Mouse (Mus musculus) CH12.LX (cell line): ENCODE data around the gene Aff3. TPM values are rescaled to one million over a fixed set of nuclear protein-coding genes. Genes with fewer than 3 reads are reported as not detected.

Experiments used
- DNase-seq: peaks from one replicate; pipeline ENCODE4 v3.0.0-alpha.2; 2013; ENCODE audit errors: extremely low read depth
- H3K27ac ChIP-seq: 2 replicates; pipeline ENCODE4 v1.5.1; 2012; ENCODE audit warnings: low read depth, mild to moderate bottlenecking, control low read depth, moderate library complexity; ENCODE audit not compliant: insufficient read depth
- H3K27me3 ChIP-seq: replicated peaks from 2 replicates; pipeline ENCODE3; 2012; ENCODE audit warnings: inconsistent platforms
- H3K36me3 ChIP-seq, 2 experiments: replicated peaks in 1 of 2; 2 replicates each; pipeline versions ENCODE3 to v1.6.1; 2012; ENCODE audit warnings: inconsistent platforms in 1 of 2, low read length in 1 of 2, mild to moderate bottlenecking in 1 of 2, mixed read lengths in 1 of 2, moderate library complexity in 1 of 2; ENCODE audit not compliant: control insufficient read depth in 1 of 2, insufficient read depth in 1 of 2
- H3K4me1 ChIP-seq, 2 experiments: 2 replicates each; pipeline ENCODE4 v1.6.1; 2012; ENCODE audit warnings: inconsistent platforms in 1 of 2, moderate library complexity in 1 of 2; ENCODE audit not compliant: insufficient read depth in 2 of 2, control insufficient read depth in 1 of 2
- H3K4me2 ChIP-seq: 2 replicates; pipeline ENCODE4 v1.6.1; 2012; ENCODE audit warnings: low read depth, mild to moderate bottlenecking, control low read depth; ENCODE audit not compliant: poor library complexity, insufficient read depth, severe bottlenecking
- H3K4me3 ChIP-seq, 3 experiments: fragments of 150-350 bp in 1 of 3; sonication (generic) in 1 of 3; replicated peaks in 1 of 3; 2 replicates each; pipeline versions ENCODE3 to v1.5.1; 2011 to 2012; ENCODE audit warnings: low read depth in 2 of 3, low read length in 2 of 3, mild to moderate bottlenecking in 2 of 3, moderate library complexity in 2 of 3, control low read depth in 1 of 3, improper control_type of control experiment in 1 of 3, inconsistent platforms in 1 of 3, mixed read lengths in 1 of 3; ENCODE audit not compliant: poor library complexity in 1 of 3
- H3K79me2 ChIP-seq: replicated peaks from 2 replicates; pipeline ENCODE4 v1.6.1; 2012; ENCODE audit warnings: mild to moderate bottlenecking, moderate library complexity; ENCODE audit not compliant: control insufficient read depth, poor library complexity, insufficient read depth, severe bottlenecking; ENCODE audit errors: extremely low read depth
- H3K9ac ChIP-seq: 2 replicates; pipeline ENCODE4 v1.6.1; 2012; ENCODE audit warnings: low read depth, mild to moderate bottlenecking, control low read depth, moderate library complexity; ENCODE audit not compliant: insufficient read depth
- H3K9me3 ChIP-seq: replicated peaks from 2 replicates; pipeline ENCODE3; 2012; ENCODE audit warnings: low read length, inconsistent platforms, mixed read lengths
- BHLHE40 ChIP-seq: IDR thresholded peaks from 2 replicates; pipeline ENCODE4 v1.6.1; 2011; ENCODE audit warnings: mild to moderate bottlenecking, low read depth, low read length, improper control_type of control experiment
- CTCF ChIP-seq, 2 experiments: IDR thresholded peaks in 1 of 2; conservative IDR thresholded peaks in 1 of 2; 2 replicates each; pipeline ENCODE4 v1.5.1; 2011 to 2012; ENCODE audit warnings: low read depth in 2 of 2, low read length in 2 of 2, improper control_type of control experiment in 1 of 2, inconsistent platforms in 1 of 2, mild to moderate bottlenecking in 1 of 2, moderate library complexity in 1 of 2
- EP300 ChIP-seq: IDR thresholded peaks from 2 replicates; pipeline ENCODE4 v1.6.1; 2011; ENCODE audit warnings: low read length, improper control_type of control experiment
- HCFC1 ChIP-seq: IDR thresholded peaks from 2 replicates; pipeline ENCODE4 v1.6.1; 2012; ENCODE audit warnings: low read depth, mild to moderate bottlenecking, inconsistent platforms, low read length, improper control_type of control experiment
- IRF4 ChIP-seq: IDR thresholded peaks from 2 replicates; pipeline ENCODE4 v1.6.1; 2014; ENCODE audit warnings: low read depth, mild to moderate bottlenecking, inconsistent platforms, low read length, improper control_type of control experiment
- JUN ChIP-seq: IDR thresholded peaks from 2 replicates; pipeline ENCODE4 v1.6.1; 2011; ENCODE audit warnings: low read depth, mild to moderate bottlenecking, low read length, improper control_type of control experiment, moderate library complexity; ENCODE audit not compliant: insufficient read depth
- JUND ChIP-seq: conservative IDR thresholded peaks from 2 replicates; pipeline ENCODE4 v1.6.1; 2011; ENCODE audit warnings: low read depth, low read length, improper control_type of control experiment
- KAT2A ChIP-seq: IDR thresholded peaks from 2 replicates; pipeline ENCODE4 v1.6.1; 2012; ENCODE audit warnings: low read length, improper control_type of control experiment, inconsistent platforms; ENCODE audit not compliant: insufficient replicate concordance
- MAZ ChIP-seq: IDR thresholded peaks from 2 replicates; pipeline ENCODE4 v1.6.1; 2012; ENCODE audit warnings: low read depth, mild to moderate bottlenecking, inconsistent platforms, low read length, improper control_type of control experiment, moderate library complexity
- MEF2A ChIP-seq: IDR thresholded peaks from 2 replicates; pipeline ENCODE4 v1.6.1; 2014; ENCODE audit warnings: low read depth, mild to moderate bottlenecking, inconsistent platforms, low read length, improper control_type of control experiment, borderline replicate concordance
- NELFE ChIP-seq: IDR thresholded peaks from 2 replicates; pipeline ENCODE4 v1.6.1; 2011; ENCODE audit warnings: low read depth, low read length, improper control_type of control experiment
- NRF1 ChIP-seq: IDR thresholded peaks from 2 replicates; pipeline ENCODE4 v1.6.1; 2014; ENCODE audit warnings: low read depth, mild to moderate bottlenecking, inconsistent platforms, low read length, improper control_type of control experiment, moderate library complexity
- POLR2A ChIP-seq: IDR thresholded peaks from 2 replicates; pipeline ENCODE4 v1.6.1; 2011; ENCODE audit warnings: low read depth, mild to moderate bottlenecking, improper control_type of control experiment, low read length
- POLR2AphosphoS2 ChIP-seq: IDR thresholded peaks from 2 replicates; pipeline ENCODE4 v1.6.1; 2011; ENCODE audit warnings: low read depth, low read length, improper control_type of control experiment
- RAD21 ChIP-seq: IDR thresholded peaks from 2 replicates; pipeline ENCODE4 v1.6.1; 2011; ENCODE audit warnings: low read depth, mild to moderate bottlenecking, low read length, improper control_type of control experiment, moderate library complexity
- SIN3A ChIP-seq: IDR thresholded peaks from 2 replicates; pipeline ENCODE4 v1.6.1; 2012; ENCODE audit warnings: low read length, improper control_type of control experiment, inconsistent platforms
- SMC3 ChIP-seq: IDR thresholded peaks from 2 replicates; pipeline ENCODE4 v1.6.1; 2011; ENCODE audit warnings: low read depth, low read length, improper control_type of control experiment
- dilution Hi-C: fragments of 300-500 bp; cut with MboI; formaldehyde crosslinking; loops from 2 replicates; pipeline ENCODE4 v1.14.3; 2020; ENCODE audit warnings: low sequenced_read_pairs; ENCODE audit not compliant: extremely low pct_unique_long_range_greater_than_20kb, extremely low pct_ligation_motif_present
- in situ Hi-C: fragments of 300-500 bp; cut with MboI; formaldehyde crosslinking; loops from 3 replicates; pipeline ENCODE4 v1.14.3; 2019; ENCODE audit warnings: low sequenced_read_pairs, low pct_ligation_motif_present, low pct_unique_long_range_greater_than_20kb, mixed read lengths
- polyA plus RNA-seq: library from polyadenylated mRNA; unstranded; fragments of >175 nt; gene quantifications from 2 replicates; pipeline ENCODE4 v1.2.1, GENCODE M21; 2012; ENCODE audit warnings: low read depth; ENCODE audit not compliant: insufficient read length
- total RNA-seq, 2 experiments: library from RNA; depleted of rRNA; stranded (reverse); fragments of 300-350 nt in 1 of 2; fragments of >200 nt in 1 of 2; gene quantifications; 2 replicates each; pipeline ENCODE4 v1.2.3; 2012 to 2014

Aff3 gene
- total and polyA plus RNA-seq, 3 experiments, result 5.1 to 29.9 (median 7.7) TPM

- no peaks in the 10 kb centered on the region for H3K27me3 ChIP-seq
- H3K79me2 ChIP-seq, result no peaks in the 10 kb centered on the region
- dilution Hi-C loops, result no loop called here
- H3K36me3 ChIP-seq, result peaks cover 0 to 32% of the 10 kb centered on the region in 2 experiments
- no peak overlapping the region for H3K9ac ChIP-seq
- peak; percentile 13 for DNase-seq
- in situ Hi-C loops, result no loop called here
- TF ChIP-seq SIN3A (no peak), NELFE (no peak), RAD21 (peak; percentile 41), POLR2AphosphoS2 (no peak), MAZ (no peak), CTCF (conservative IDR thresholded peaks at IDR 0.05 in 1 of 2, IDR thresholded peaks at IDR 0.05 in 1 of 2; ENCODE audit: low read depth in 2 of 2, low read length in 2 of 2) (peak in 1 of 2 experiments; percentile 31; a peak in 2 of 4 replicates), KAT2A (no peak), POLR2A (no peak), NRF1 (no peak), EP300 (no peak), HCFC1 (no peak), JUN (no peak), SMC3 (no peak), BHLHE40 (no peak), IRF4 (no peak), MEF2A (no peak)
- no peak overlapping the region for H3K27ac ChIP-seq
- H3K9me3 ChIP-seq, result no peaks in the 10 kb centered on the region
- H3K4me3 ChIP-seq, result no peak overlapping the region
- H3K4me2 ChIP-seq, result no peak overlapping the region
- peaks cover 0 to 7% of the 10 kb centered on the region in 2 experiments; a peak in 2 of 4 replicates for H3K4me1 ChIP-seq
Measured at GRCm38 (mm10) chr1:38225166-38225565, 439.6 kb downstream of the Aff3 start.

- Histone ChIP-seq H3K27ac (no peak overlapping the region), H3K79me2 (no peaks in the 10 kb centered on the region), H3K36me3 (peaks cover 0 to 39% of the 10 kb centered on the region in 2 experiments), H3K9ac (no peak overlapping the region), H3K9me3 (no peaks in the 10 kb centered on the region), H3K4me1 (no peaks in the 10 kb centered on the region)
- DNase-seq, result no peak
- in situ Hi-C loops, result no loop called here
- TF ChIP-seq HCFC1 (no peak), JUND (no peak)
- TF ChIP-seq, all 38 proteins: peak for 0
- Histone ChIP-seq H3K4me3 (no peak overlapping the region), H3K27me3 (no peaks in the 10 kb centered on the region), H3K4me2 (no peak overlapping the region)
- dilution Hi-C loops, result no loop called here
Measured at GRCm38 (mm10) chr1:38222160-38222559, 442.6 kb downstream of the Aff3 start.
